Mouse (Mus musculus) cerebellum, postnatal 25 days (tissue): ENCODE results near the gene Arf1.
A peak's percentile ranks its signal among the peaks of the same experiment; 100 is the strongest.

Experiments used
- DNase-seq, 2 experiments: peaks; one replicate each; pipeline ENCODE4 v3.0.0; 2021; ENCODE audit warnings: mixed read lengths in 2 of 2

Gene Arf1

DNA sequence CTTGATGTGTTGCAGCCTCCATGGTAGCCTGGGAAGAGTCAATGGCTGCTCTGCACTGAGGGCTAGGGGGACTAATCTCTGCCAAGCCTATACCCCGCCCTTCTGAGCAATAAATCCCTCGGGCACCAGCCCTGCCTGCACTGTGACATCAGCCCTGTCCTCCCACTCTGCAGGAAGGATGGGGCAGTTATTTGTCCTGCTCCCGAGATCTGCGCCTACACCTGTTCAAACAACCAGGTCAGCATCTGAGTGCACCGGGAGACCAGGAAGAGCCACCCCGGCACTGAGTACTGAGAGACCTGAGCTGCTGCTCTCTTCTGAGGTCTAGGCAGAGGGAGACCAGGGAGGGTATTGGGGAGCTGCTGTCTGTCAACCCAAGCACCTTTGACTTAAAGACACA, 40.4 kb downstream of the Arf1 start:
- DNase-seq, result no peak

GRCm38 (mm10) chr11:59185490-59185889, 42.6 kb downstream of the Arf1 start:
- no peak for DNase-seq

DNA sequence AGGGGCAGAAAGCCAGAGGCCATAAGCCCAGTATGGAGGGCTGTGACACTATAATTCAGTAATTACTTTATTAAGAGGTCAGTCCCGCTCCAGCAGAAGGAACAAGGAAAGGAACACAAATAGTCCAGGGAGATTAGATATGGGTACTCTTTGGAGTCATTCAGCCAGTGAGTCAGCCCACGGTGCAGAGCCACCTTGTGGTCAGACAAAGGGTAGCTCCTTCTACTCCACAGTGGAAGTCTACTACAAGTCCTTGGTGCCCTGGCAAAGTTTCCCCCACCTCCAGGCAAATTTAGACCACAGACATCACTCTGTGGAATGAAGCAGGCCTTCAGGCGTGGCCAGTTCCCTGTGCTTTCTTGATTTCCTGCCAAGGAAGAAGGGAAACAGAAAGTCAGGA, 44.2 kb downstream of the Arf1 start:
- DNase-seq, result peak; percentile 66 to 76

GRCm38 (mm10) chr11:59182864-59183331, 45.2 kb downstream of the Arf1 start, which contains the start of gene Gjc2:
Gene Gjc2, minus strand, starts transcription at chr11:59183213.
- peak; percentile 56 to 63 for DNase-seq

DNA sequence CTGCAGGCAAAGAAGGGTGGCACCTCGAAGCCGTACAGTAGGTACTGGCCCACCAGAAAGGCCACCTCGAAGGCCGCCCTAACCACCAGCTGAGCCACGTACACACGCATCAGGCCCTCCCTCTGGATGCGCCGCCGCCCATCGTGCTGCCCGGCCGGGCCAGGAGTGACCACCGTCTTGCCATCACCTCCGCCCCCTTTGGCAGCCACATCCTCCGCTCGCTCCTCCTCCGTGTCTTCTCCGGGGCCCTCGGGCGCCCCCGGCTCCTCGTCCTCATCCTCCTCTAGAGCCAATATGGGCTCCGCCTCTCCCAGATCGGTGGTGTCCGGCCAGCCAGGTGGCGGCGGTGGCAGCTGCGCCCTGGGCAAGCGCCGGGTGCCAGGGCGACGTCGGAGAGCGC, 51.1 kb downstream of the Arf1 start:
- DNase-seq, result no peak

GRCm38 (mm10) chr11:59176475-59176874, 51.6 kb downstream of the Arf1 start:
- DNase-seq, result no peak

DNA sequence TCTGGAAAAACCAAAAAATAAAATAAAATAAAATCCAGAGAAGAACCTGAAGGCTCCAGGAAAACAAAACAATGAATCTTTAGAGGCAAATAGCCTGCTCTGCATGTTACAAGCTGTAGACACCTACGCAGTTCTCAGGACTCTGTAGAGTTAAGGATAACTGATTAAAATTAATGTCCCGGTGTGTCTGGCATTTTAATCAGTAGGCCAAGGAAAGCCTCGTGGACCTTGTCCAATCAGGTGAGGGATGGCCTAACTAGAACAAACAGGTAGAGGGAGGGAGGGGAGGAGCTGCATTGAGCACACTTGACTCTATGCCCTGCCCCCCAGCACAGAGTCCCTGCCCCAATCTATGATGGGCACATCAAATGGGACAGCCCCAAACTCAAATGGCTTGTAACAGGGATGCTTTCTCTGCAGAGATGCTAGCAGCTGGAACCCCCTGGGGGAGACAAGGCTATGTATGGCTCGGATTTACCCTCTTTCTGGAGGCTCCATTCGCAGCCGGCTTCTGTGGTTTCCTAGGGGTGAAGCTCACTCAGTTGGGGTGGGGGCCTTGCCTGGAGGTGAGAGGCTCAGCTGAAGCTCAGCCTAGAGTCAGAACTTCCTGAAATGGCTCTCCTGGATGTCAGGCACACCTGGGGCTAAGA, 53.8 kb downstream of the Arf1 start:
- DNase-seq, result no peak

DNA sequence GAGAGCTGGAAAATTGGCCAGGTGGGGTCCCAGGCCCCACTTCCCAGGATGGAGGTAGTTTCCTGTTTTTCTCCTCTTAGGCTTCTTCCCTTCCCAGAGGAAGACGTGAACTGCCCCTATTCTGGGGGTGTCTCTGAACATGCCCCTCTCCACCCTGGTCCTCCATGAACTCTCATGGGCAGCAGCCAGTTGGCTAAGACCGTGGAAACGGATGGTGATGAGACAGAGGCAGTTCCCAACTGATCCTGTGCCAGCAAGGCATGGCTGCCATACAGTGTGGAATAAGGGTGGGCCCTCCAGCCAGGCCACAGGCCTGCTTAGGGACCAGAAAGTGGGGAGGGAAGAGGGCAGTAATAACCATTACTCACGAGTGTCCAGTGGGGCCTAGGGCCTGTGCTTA, 57.5 kb downstream of the Arf1 start:
- DNase-seq, result no peak

DNA sequence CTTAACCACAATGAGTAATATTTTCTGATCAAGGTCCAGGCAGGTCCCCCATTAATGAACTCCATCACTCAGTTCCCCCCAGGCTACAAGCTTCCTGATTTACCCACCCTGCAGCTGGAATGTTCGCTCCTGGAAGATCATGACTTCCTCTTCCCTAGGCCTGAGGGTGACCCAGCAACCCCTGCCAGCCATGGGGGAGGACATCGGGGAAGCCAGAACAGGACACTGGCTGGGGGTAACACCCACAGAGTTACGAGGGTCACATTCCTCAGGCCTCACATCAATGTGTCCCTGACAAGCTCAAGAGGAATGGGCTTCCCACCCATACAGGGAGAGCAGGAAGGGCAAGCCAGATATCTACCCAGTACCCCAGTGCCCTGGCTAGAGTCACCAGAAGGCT, 58.3 kb downstream of the Arf1 start:
- no peak for DNase-seq

- no peak for DNase-seq
Measured at GRCm38 (mm10) chr11:59165616-59166241, 62.3 kb downstream of the Arf1 start.

GRCm38 (mm10) chr11:59164384-59164783, 63.7 kb downstream of the Arf1 start:
- DNase-seq, result no peak

GRCm38 (mm10) chr11:59163255-59164236, 64.5 kb downstream of the Arf1 start, which contains the start of gene Iba57:
Gene Iba57, minus strand, starts transcription at chr11:59163739.
- DNase-seq, result peak; percentile 98 to 99

DNA sequence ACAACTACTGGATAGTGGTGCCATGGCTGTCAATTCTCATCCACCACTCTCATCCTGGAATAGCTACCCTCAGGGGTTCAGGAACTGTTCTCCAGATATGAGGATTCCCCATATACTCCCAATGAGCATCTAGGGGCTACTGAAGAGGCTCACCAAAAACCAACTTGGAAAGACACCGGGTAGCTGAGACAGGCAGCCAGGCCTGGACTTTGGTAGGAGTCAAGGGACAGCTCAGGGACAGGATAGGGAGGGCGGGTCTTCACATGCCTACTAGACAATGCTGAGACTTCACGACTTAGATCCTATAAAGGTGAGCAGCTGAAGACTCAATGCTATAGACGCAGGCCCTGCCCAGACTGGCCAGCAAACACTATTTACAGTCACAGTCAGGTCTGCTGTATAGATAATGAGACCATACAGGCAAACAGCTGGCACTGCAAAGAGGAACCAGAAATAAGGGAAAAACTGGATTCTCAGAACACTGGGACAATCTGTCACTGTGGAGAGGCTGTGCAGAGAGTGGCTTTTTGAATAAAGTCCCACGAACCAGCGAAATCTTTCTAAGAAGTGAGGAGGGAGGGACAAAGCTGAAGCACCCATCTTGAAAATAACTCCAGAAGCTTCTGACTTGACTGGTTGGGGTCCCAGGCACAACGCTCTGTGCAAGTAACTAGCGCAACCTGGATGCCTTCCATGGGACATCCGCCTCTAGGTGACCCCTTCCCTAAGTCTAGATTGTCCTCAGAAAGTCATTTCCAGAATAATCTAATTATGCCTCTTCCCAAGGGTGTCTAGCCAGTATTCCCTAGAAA, 65.4 kb downstream of the Arf1 start:
- DNase-seq, result no peak
